Mouse (Mus musculus) liver, embryonic 11.5 days (tissue): Measurements from ENCODE around the gene Nox3. TPM values are rescaled to one million over a fixed set of nuclear protein-coding genes. Genes with fewer than 3 reads are reported as not detected.

Source experiments
- ATAC-seq: fragments of 200-750 bp; cut with Nextera tagmentation; replicated peaks from 2 replicates; pipeline ENCODE4 v1.8.0; 2017; ENCODE audit warnings: moderate number of reproducible peaks, mild to moderate bottlenecking, moderate TSS enrichment, moderate library complexity; ENCODE audit not compliant: low FRiP score
- DNase-seq: peaks from one replicate; pipeline ENCODE4 v3.0.0-alpha.2; 2017; ENCODE audit warnings: low spot score
- H3K27ac ChIP-seq: fragments of 300-500 bp; sonication (generic); 2 replicates; pipeline ENCODE4 v1.5.1; 2014; ENCODE audit warnings: mild to moderate bottlenecking, low read depth, low read length, control low read depth
- H3K27me3 ChIP-seq: fragments of 300-500 bp; sonication (generic); replicated peaks from 2 replicates; pipeline ENCODE4 v1.6.1; 2014; ENCODE audit warnings: low read length, mixed read lengths; ENCODE audit not compliant: control insufficient read depth, insufficient read depth
- H3K36me3 ChIP-seq: fragments of 300-500 bp; sonication (generic); 2 replicates; pipeline ENCODE4 v1.6.1; 2014; ENCODE audit warnings: mild to moderate bottlenecking, low read length, moderate library complexity, mixed read lengths; ENCODE audit not compliant: control insufficient read depth, insufficient read depth
- H3K4me1 ChIP-seq: fragments of 300-500 bp; sonication (generic); replicated peaks from 2 replicates; pipeline ENCODE4 v1.6.1; 2014; ENCODE audit warnings: low read length, mixed read lengths; ENCODE audit not compliant: control insufficient read depth, insufficient read depth
- H3K4me2 ChIP-seq: fragments of 300-500 bp; sonication (generic); 2 replicates; pipeline ENCODE4 v1.6.1; 2014; ENCODE audit warnings: mild to moderate bottlenecking, control low read depth, moderate library complexity
- H3K4me3 ChIP-seq: fragments of 300-500 bp; sonication (generic); 2 replicates; pipeline ENCODE4 v1.5.1; 2014; ENCODE audit warnings: low read depth, low read length, control low read depth
- H3K9ac ChIP-seq: fragments of 300-500 bp; sonication (generic); 2 replicates; pipeline ENCODE4 v1.6.1; 2014; ENCODE audit warnings: low read depth, low read length, control low read depth
- H3K9me3 ChIP-seq: fragments of 300-500 bp; sonication (generic); 2 replicates; pipeline ENCODE4 v1.6.1; 2016; ENCODE audit warnings: low read length, inconsistent platforms, mixed read lengths; ENCODE audit not compliant: control insufficient read depth
- WGBS: fragments of 180-500 bp; shearing (Covaris S2); extraction: QIAGEN DNeasy Blood & Tissue Kit; methylation state at CpG from one replicate; pipeline ENCODE4 v1.1.7; 2014; 5-methylcytosine and 5-hydroxymethylcytosine counted together
- polyA plus RNA-seq: library from polyadenylated mRNA; unstranded; fragments of >200 nt; fragmentation: Nextera tagmentation; extraction: Ambion mirVana; gene quantifications from 2 replicates; pipeline ENCODE4 v1.2.1, GENCODE M21; 2014

Gene Nox3
- polyA plus RNA-seq = not detected in 2 replicates

DNA sequence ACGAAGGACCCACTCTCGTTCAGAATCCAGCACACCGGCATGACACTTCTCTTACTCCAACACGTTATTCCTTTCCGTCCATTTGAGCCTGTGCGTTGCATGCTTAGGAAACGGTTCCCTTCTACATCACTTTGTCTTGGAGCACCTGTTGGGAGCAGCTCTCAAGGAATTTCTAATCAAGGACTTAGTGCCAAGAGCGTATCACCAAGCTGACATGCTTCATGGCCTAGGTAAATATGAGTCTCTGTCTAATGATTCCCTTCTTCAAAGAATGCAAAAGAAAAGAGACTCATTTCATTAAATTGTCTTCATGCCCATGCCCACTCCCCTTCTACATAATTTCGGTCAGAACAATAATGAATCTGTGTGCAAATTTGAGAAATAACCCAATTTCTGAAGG is at the start of gene Nox3:
Gene Nox3, minus strand, starts transcription at position 101 of the 400 bp plus-strand sequence.
- H3K27me3 ChIP-seq = no peaks in the 10 kb centered on the region
- DNase-seq (no peak), ATAC-seq (no peak)
- no peak within 1 kb of the TSS for H3K9ac ChIP-seq
- 85% methylated on average over 9 of the region's 9 CpGs for WGBS
- no peaks in the 10 kb centered on the region for H3K4me1 ChIP-seq
- no peaks in the 10 kb centered on the region for H3K9me3 ChIP-seq
- H3K36me3 ChIP-seq = no peaks in the 10 kb centered on the region
- no peak within 1 kb of the TSS for H3K4me2 ChIP-seq
- H3K27ac ChIP-seq = no peak within 1 kb of the TSS
- no peak within 1 kb of the TSS for H3K4me3 ChIP-seq

DNA sequence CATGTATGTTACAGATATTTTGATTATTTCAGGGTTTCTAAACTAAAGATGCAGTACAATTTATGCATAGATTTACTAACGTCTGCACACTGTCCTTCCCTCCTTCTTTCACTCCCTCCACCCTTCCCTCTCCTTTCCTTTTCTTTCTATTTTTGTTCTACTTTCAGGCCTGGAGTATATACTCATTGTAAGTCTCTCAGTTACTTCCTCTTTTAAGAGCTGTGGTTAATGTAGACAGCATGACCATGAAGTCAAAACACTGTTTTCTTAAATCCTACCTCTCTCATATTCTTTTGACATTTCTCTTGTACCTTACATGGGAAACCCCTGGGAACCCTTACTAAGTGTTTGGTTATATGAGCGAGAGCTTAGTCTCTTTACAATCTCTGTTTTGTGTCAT is 48.3 kb upstream of the Nox3 start:
- Histone ChIP-seq H3K9me3 (no peaks in the 10 kb centered on the region), H3K27me3 (no peaks in the 10 kb centered on the region), H3K4me3 (no peak overlapping the region), H3K27ac (no peak overlapping the region), H3K4me1 (no peaks in the 10 kb centered on the region), H3K36me3 (no peaks in the 10 kb centered on the region), H3K9ac (no peak overlapping the region), H3K4me2 (no peak overlapping the region)
- 61% methylated on average over 2 of the region's 2 CpGs for WGBS
- DNase-seq (no peak), ATAC-seq (no peak)

GRCm38 (mm10) chr17:3736936-3737335 is 40.9 kb upstream of the Nox3 start:
- Histone ChIP-seq H3K9ac (no peak overlapping the region), H3K4me2 (no peak overlapping the region), H3K27ac (no peak overlapping the region), H3K27me3 (no peaks in the 10 kb centered on the region), H3K4me1 (no peaks in the 10 kb centered on the region), H3K9me3 (no peaks in the 10 kb centered on the region), H3K4me3 (no peak overlapping the region), H3K36me3 (no peaks in the 10 kb centered on the region)
- 76% methylated on average over 2 of the region's 2 CpGs for WGBS
- no peak for DNase-seq
- no peak for ATAC-seq

DNA sequence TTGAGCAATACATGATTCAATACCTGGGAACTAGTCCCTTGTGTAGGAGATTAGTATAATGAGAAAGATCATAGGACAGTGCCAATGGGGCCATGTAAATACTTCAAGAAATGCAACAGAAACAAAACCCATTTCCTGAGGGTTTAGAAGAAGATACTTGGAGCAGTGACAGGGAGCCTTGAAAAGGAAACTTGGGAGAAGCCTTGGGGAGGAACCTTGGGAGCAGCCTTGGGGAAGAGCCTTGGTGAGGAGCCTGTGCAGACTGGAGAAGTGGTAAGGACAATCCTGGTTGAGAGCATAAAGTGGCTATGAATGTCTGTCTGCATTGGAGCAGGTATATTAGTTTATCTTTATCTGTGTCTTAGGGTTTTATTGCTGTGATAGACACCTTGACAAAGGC is 38.2 kb upstream of the Nox3 start:
- no peak overlapping the region for H3K4me3 ChIP-seq
- ATAC-seq = no peak
- no peak overlapping the region for H3K4me2 ChIP-seq
- no peaks in the 10 kb centered on the region for H3K4me1 ChIP-seq
- H3K9ac ChIP-seq = no peak overlapping the region
- H3K27ac ChIP-seq = no peak overlapping the region
- H3K36me3 ChIP-seq = no peaks in the 10 kb centered on the region
- DNase-seq = no peak
- H3K9me3 ChIP-seq = no peaks in the 10 kb centered on the region
- H3K27me3 ChIP-seq = no peaks in the 10 kb centered on the region

GRCm38 (mm10) chr17:3705350-3705930 is 9.4 kb upstream of the Nox3 start:
- no peak overlapping the region for H3K4me2 ChIP-seq
- ATAC-seq (no peak; the same call in 1 of the 2 replicates), DNase-seq (no peak)
- no peaks in the 10 kb centered on the region for H3K4me1 ChIP-seq
- no peak overlapping the region for H3K9ac ChIP-seq
- H3K4me3 ChIP-seq = no peak overlapping the region
- no peak overlapping the region for H3K27ac ChIP-seq
- H3K27me3 ChIP-seq = no peaks in the 10 kb centered on the region
- no peaks in the 10 kb centered on the region for H3K9me3 ChIP-seq
- H3K36me3 ChIP-seq = no peaks in the 10 kb centered on the region
- 79% methylated on average over 1 of the region's 1 CpGs for WGBS

GRCm38 (mm10) chr17:3702320-3702719 is 6.3 kb upstream of the Nox3 start:
- Histone ChIP-seq H3K4me3 (no peak overlapping the region), H3K27ac (no peak overlapping the region), H3K36me3 (no peaks in the 10 kb centered on the region), H3K4me1 (no peaks in the 10 kb centered on the region), H3K9me3 (no peaks in the 10 kb centered on the region), H3K27me3 (no peaks in the 10 kb centered on the region), H3K9ac (no peak overlapping the region), H3K4me2 (no peak overlapping the region)
- DNase-seq (no peak), ATAC-seq (no peak)
- WGBS = 55% methylated on average over 3 of the region's 3 CpGs

DNA sequence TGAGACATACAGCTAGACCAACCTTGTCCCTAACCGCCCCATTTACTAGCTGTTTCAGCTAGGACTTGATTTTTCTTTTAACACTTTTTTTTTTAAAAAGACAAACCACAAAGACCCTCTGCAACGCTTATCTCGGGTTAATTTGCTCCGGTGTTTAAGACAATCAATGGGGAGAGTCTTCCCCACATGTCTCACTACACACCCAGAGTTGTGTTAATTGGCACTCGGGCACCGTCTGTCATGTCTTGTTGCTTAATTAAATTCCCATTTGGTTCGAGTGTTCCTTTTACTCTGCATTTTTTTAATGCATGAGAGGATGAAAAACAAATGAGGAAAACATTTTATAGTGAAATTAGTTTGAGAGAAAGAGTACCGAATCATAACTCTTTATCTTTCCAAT is 3.2 kb downstream of the Nox3 start:
- Histone ChIP-seq H3K9ac (no peak overlapping the region), H3K36me3 (no peaks in the 10 kb centered on the region)
- 64% methylated on average over 8 of the region's 8 CpGs for WGBS

GRCm38 (mm10) chr17:3690499-3691258 is 5.4 kb downstream of the Nox3 start:
- H3K27ac ChIP-seq = no peak overlapping the region
- WGBS = 54% methylated on average over 8 of the region's 8 CpGs
- no peak overlapping the region for H3K4me2 ChIP-seq
- no peak for DNase-seq
- no peak overlapping the region for H3K4me3 ChIP-seq
- no peaks in the 10 kb centered on the region for H3K27me3 ChIP-seq
- ATAC-seq = no peak
- no peak overlapping the region for H3K9ac ChIP-seq
- H3K36me3 ChIP-seq = no peaks in the 10 kb centered on the region
- no peaks in the 10 kb centered on the region for H3K9me3 ChIP-seq
- H3K4me1 ChIP-seq = no peaks in the 10 kb centered on the region

More for the DNA sequence above, 3.2 kb downstream of the Nox3 start:
- no peak overlapping the region for H3K4me2 ChIP-seq
- no peaks in the 10 kb centered on the region for H3K9me3 ChIP-seq
- DNase-seq (no peak), ATAC-seq (no peak)
- H3K4me1 ChIP-seq = no peaks in the 10 kb centered on the region
- H3K4me3 ChIP-seq = no peak overlapping the region
- H3K27ac ChIP-seq = no peak overlapping the region
- H3K27me3 ChIP-seq = no peaks in the 10 kb centered on the region

DNA sequence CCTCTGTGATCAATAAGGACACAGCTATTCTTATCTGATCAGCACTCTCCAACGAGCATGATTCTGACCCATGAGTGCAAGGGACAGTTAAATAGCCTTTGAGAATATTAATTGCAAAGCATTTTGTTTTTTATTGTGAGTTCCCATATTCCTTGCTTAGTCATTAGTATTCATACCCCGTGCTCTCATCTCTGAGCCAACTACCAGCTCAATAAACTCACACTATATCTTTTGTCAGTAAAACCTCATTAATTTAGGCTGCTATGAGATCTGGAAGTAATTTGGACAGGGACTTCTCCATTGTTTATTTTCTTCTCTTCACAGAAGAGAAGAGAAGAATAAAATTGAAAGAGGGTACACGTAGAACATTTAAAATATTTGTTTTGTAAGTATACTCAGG is 12.4 kb downstream of the Nox3 start:
- no peak for DNase-seq
- WGBS = 66% methylated on average over 3 of the region's 3 CpGs
- Histone ChIP-seq H3K4me3 (no peak overlapping the region), H3K36me3 (no peaks in the 10 kb centered on the region), H3K27ac (no peak overlapping the region), H3K4me2 (no peak overlapping the region), H3K9me3 (no peaks in the 10 kb centered on the region), H3K9ac (no peak overlapping the region), H3K27me3 (no peaks in the 10 kb centered on the region), H3K4me1 (no peaks in the 10 kb centered on the region)
- no peak for ATAC-seq
